Mouse (Mus musculus) hindbrain, embryonic 15.5 days (tissue): ENCODE measurements around the gene Ccr4. TPM values are rescaled to one million over a fixed set of nuclear protein-coding genes. Genes with fewer than 3 reads are reported as not detected.
A peak's percentile ranks its signal among the peaks of the same experiment; 100 is the strongest.
"Not testable (repeated sequence)": the region's sequence is repeated elsewhere in the genome, so short reads cannot be mapped to it uniquely, and the experiment has no call there.

Experiments
- ATAC-seq: fragments of 200-750 bp; cut with Nextera tagmentation; 2 replicates; pipeline ENCODE4 v1.8.0; 2017; ENCODE audit warnings: low read depth, moderate number of reproducible peaks, moderate TSS enrichment; ENCODE audit not compliant: low FRiP score
- H3K27ac ChIP-seq: fragments of 300-500 bp; sonication (generic); replicated peaks from 2 replicates; pipeline ENCODE4 v1.5.1; 2015; ENCODE audit warnings: mild to moderate bottlenecking, inconsistent platforms
- H3K27me3 ChIP-seq: fragments of 300-500 bp; sonication (generic); 2 replicates; pipeline ENCODE4 v1.6.1; 2015; ENCODE audit warnings: control low read depth, inconsistent platforms
- H3K36me3 ChIP-seq: fragments of 300-500 bp; sonication (generic); 2 replicates; pipeline ENCODE4 v1.6.1; 2015; ENCODE audit warnings: control low read depth, inconsistent platforms
- H3K4me1 ChIP-seq: fragments of 300-500 bp; sonication (generic); replicated peaks from 2 replicates; pipeline ENCODE4 v1.6.1; 2015; ENCODE audit warnings: control low read depth, inconsistent platforms
- H3K4me2 ChIP-seq: fragments of 300-500 bp; sonication (generic); 2 replicates; pipeline ENCODE4 v1.6.1; 2015; ENCODE audit warnings: moderate library complexity, mild to moderate bottlenecking, inconsistent platforms
- H3K4me3 ChIP-seq: fragments of 300-500 bp; sonication (generic); 2 replicates; pipeline ENCODE4 v1.5.1; 2015; ENCODE audit warnings: mild to moderate bottlenecking, inconsistent platforms
- H3K9ac ChIP-seq: fragments of 300-500 bp; sonication (generic); 2 replicates; pipeline ENCODE4 v1.6.1; 2015; ENCODE audit warnings: inconsistent platforms
- H3K9me3 ChIP-seq: fragments of 300-500 bp; sonication (generic); 2 replicates; pipeline ENCODE4 v1.6.1; 2016; ENCODE audit warnings: control low read depth, inconsistent platforms
- WGBS: fragments of 180-500 bp; shearing (Covaris S2); methylation state at CpG from one replicate; pipeline ENCODE4 v1.1.7; 2015; 5-methylcytosine and 5-hydroxymethylcytosine counted together
- polyA plus RNA-seq: library from polyadenylated mRNA; unstranded; fragments of >200 nt; fragmentation: Nextera tagmentation; extraction: Ambion mirVana; gene quantifications from 2 replicates; pipeline ENCODE4 v1.2.1, GENCODE M21; 2015

Gene Ccr4
- polyA plus RNA-seq, 1 experiment from 2014 or later = not detected

GRCm38 (mm10) chr9:114534747-114535517, 30.2 kb upstream of the Ccr4 start:
- H3K27me3 ChIP-seq = no peaks in the 10 kb centered on the region
- no peak overlapping the region for H3K4me3 ChIP-seq
- peaks cover 9% of the 10 kb centered on the region; the same call in 1 of the 2 replicates for H3K4me1 ChIP-seq
- no peak overlapping the region for H3K4me2 ChIP-seq
- no peaks in the 10 kb centered on the region for H3K9me3 ChIP-seq
- H3K27ac ChIP-seq = no peak overlapping the region
- WGBS = 78% methylated on average over 9 of the region's 9 CpGs
- ATAC-seq = no peak
- H3K36me3 ChIP-seq = no peaks in the 10 kb centered on the region
- no peak overlapping the region for H3K9ac ChIP-seq

- no peak for ATAC-seq
- 83% methylated on average over 4 of the region's 4 CpGs for WGBS
- no peak overlapping the region for H3K4me2 ChIP-seq
- H3K27ac ChIP-seq = no peak overlapping the region
- H3K9me3 ChIP-seq = no peaks in the 10 kb centered on the region
- no peaks in the 10 kb centered on the region for H3K27me3 ChIP-seq
- no peak overlapping the region for H3K9ac ChIP-seq
- H3K4me3 ChIP-seq = no peak overlapping the region
- H3K36me3 ChIP-seq = no peaks in the 10 kb centered on the region
- peaks cover 9% of the 10 kb centered on the region; the same call in 1 of the 2 replicates for H3K4me1 ChIP-seq
These were observed 29.1 kb upstream of the Ccr4 start for GRCm38 (mm10) chr9:114533848-114534247.

- H3K4me2 ChIP-seq = no peak overlapping the region
- 19% methylated on average over 11 of the region's 11 CpGs for WGBS
- no peak for ATAC-seq
These were observed 26.6 kb upstream of the Ccr4 start for GRCm38 (mm10) chr9:114531276-114531675.

GRCm38 (mm10) chr9:114528680-114529048, 23.9 kb upstream of the Ccr4 start:
- WGBS = 34% methylated on average over 9 of the region's 9 CpGs
- no peaks in the 10 kb centered on the region for H3K36me3 ChIP-seq
- H3K4me2 ChIP-seq = no peak overlapping the region
- no peak overlapping the region for H3K9ac ChIP-seq
- no peak overlapping the region for H3K27ac ChIP-seq
- H3K4me1 ChIP-seq = peaks cover 28% of the 10 kb centered on the region
- H3K4me3 ChIP-seq = no peak overlapping the region
- no peaks in the 10 kb centered on the region for H3K9me3 ChIP-seq
- H3K27me3 ChIP-seq = no peaks in the 10 kb centered on the region
- no peak for ATAC-seq

More at GRCm38 (mm10) chr9:114531276-114531675, 26.6 kb upstream of the Ccr4 start:
- Histone ChIP-seq H3K4me3 (no peak overlapping the region), H3K4me1 (peaks cover 21% of the 10 kb centered on the region), H3K9me3 (no peaks in the 10 kb centered on the region), H3K27me3 (no peaks in the 10 kb centered on the region), H3K27ac (no peak overlapping the region), H3K36me3 (no peaks in the 10 kb centered on the region), H3K9ac (no peak overlapping the region)

GRCm38 (mm10) chr9:114527992-114528679, 23.4 kb upstream of the Ccr4 start:
- Histone ChIP-seq H3K9me3 (no peaks in the 10 kb centered on the region), H3K4me3 (no peak overlapping the region), H3K36me3 (no peaks in the 10 kb centered on the region), H3K27ac (no peak overlapping the region), H3K27me3 (no peaks in the 10 kb centered on the region), H3K9ac (no peak overlapping the region), H3K4me1 (peaks cover 28% of the 10 kb centered on the region), H3K4me2 (no peak overlapping the region)
- 15% methylated on average over 17 of the region's 17 CpGs for WGBS
- 0 out of 2 replicates have a peak, but pooled peaks have one; percentile 47 for ATAC-seq

- 0 out of 2 replicates have a peak overlapping the region, but pooled peaks have one; percentile 8 for H3K4me3 ChIP-seq
- no peak for ATAC-seq
- peak overlapping the region; percentile 37 for H3K4me2 ChIP-seq
- no peak overlapping the region for H3K9ac ChIP-seq
- no peaks in the 10 kb centered on the region for H3K27me3 ChIP-seq
- WGBS = 4% methylated on average over 16 of the region's 16 CpGs
- H3K27ac ChIP-seq = no peak overlapping the region
- no peaks in the 10 kb centered on the region for H3K9me3 ChIP-seq
- H3K36me3 ChIP-seq = no peaks in the 10 kb centered on the region
- H3K4me1 ChIP-seq = peaks cover 28% of the 10 kb centered on the region
These were observed 22.4 kb upstream of the Ccr4 start for GRCm38 (mm10) chr9:114527085-114527484.

GRCm38 (mm10) chr9:114526581-114526980, 21.9 kb upstream of the Ccr4 start:
- WGBS = 9% methylated on average over 8 of the region's 8 CpGs
- Histone ChIP-seq H3K27me3 (no peaks in the 10 kb centered on the region), H3K27ac (no peak overlapping the region), H3K9ac (no peak overlapping the region), H3K4me1 (peaks cover 28% of the 10 kb centered on the region), H3K4me3 (no peak overlapping the region), H3K36me3 (no peaks in the 10 kb centered on the region), H3K4me2 (peak overlapping the region; percentile 37), H3K9me3 (no peaks in the 10 kb centered on the region)
- ATAC-seq = no peak

GRCm38 (mm10) chr9:114525891-114526290, 21.2 kb upstream of the Ccr4 start:
- Histone ChIP-seq H3K4me1 (peaks cover 22% of the 10 kb centered on the region), H3K36me3 (no peaks in the 10 kb centered on the region), H3K27ac (no peak overlapping the region), H3K9ac (no peak overlapping the region), H3K9me3 (no peaks in the 10 kb centered on the region), H3K4me3 (no peak overlapping the region), H3K27me3 (no peaks in the 10 kb centered on the region), H3K4me2 (no peak overlapping the region)
- 6% methylated on average over 7 of the region's 8 CpGs for WGBS
- ATAC-seq = no peak

GRCm38 (mm10) chr9:114525073-114525633, 20.4 kb upstream of the Ccr4 start:
- H3K4me1 ChIP-seq = peaks cover 19% of the 10 kb centered on the region
- no peak for ATAC-seq
- 88% methylated on average over 14 of the region's 15 CpGs for WGBS

GRCm38 (mm10) chr9:114522501-114522900, 17.8 kb upstream of the Ccr4 start:
- Histone ChIP-seq H3K27me3 (no peaks in the 10 kb centered on the region), H3K27ac (no peak overlapping the region), H3K9ac (no peak overlapping the region), H3K4me1 (peaks cover 16% of the 10 kb centered on the region), H3K36me3 (no peaks in the 10 kb centered on the region), H3K9me3 (no peaks in the 10 kb centered on the region), H3K4me3 (no peak overlapping the region), H3K4me2 (no peak overlapping the region)
- 91% methylated on average over 9 of the region's 9 CpGs for WGBS
- ATAC-seq = no peak

More at GRCm38 (mm10) chr9:114525073-114525633, 20.4 kb upstream of the Ccr4 start:
- no peaks in the 10 kb centered on the region for H3K27me3 ChIP-seq
- no peaks in the 10 kb centered on the region for H3K36me3 ChIP-seq
- H3K27ac ChIP-seq = no peak overlapping the region
- no peaks in the 10 kb centered on the region for H3K9me3 ChIP-seq
- H3K4me2 ChIP-seq = no peak overlapping the region
- no peak overlapping the region for H3K4me3 ChIP-seq
- H3K9ac ChIP-seq = no peak overlapping the region

- peaks cover 14% of the 10 kb centered on the region for H3K4me1 ChIP-seq
- no peaks in the 10 kb centered on the region for H3K9me3 ChIP-seq
- H3K4me3 ChIP-seq = no peak overlapping the region
- no peak overlapping the region for H3K27ac ChIP-seq
- H3K9ac ChIP-seq = no peak overlapping the region
- H3K4me2 ChIP-seq = no peak overlapping the region
- no peaks in the 10 kb centered on the region for H3K27me3 ChIP-seq
- no peak for ATAC-seq
- H3K36me3 ChIP-seq = no peaks in the 10 kb centered on the region
- 63% methylated on average over 5 of the region's 5 CpGs for whole genome bisulfite sequencing
These were observed 17.3 kb upstream of the Ccr4 start for GRCm38 (mm10) chr9:114522041-114522440.

GRCm38 (mm10) chr9:114520529-114520928, 15.8 kb upstream of the Ccr4 start:
- WGBS = 81% methylated on average over 4 of the region's 4 CpGs
- H3K9ac ChIP-seq, H3K9me3 ChIP-seq, H3K27ac ChIP-seq, H3K4me3 ChIP-seq, H3K27me3 ChIP-seq, H3K4me1 ChIP-seq, H3K4me2 ChIP-seq, H3K36me3 ChIP-seq, ATAC-seq: not testable (repeated sequence)
